Mouse (Mus musculus): ENCODE measurements around the gene Gmppb. TPM values are rescaled to one million over a fixed set of nuclear protein-coding genes. Genes with fewer than 3 reads are reported as not detected.
A peak's percentile ranks its signal among the peaks of the same experiment; 100 is the strongest.
"Not testable (repeated sequence)": the region's sequence is repeated elsewhere in the genome, so short reads cannot be mapped to it uniquely, and the experiment has no call there.

Gene Gmppb
- polyA plus RNA-seq (2015; fragmentation: Nextera tagmentation; extraction: Ambion mirVana), result 61.8 and 79.2 TPM in 2 replicates

GRCm38 (mm10) chr9:108049016-108049455 is at the start of gene Gmppb:
TSS of gene Gmppb (plus strand) at chr9:108049242.
- H3K27ac ChIP-seq, result peak within 1 kb of the TSS; percentile 73
- H3K27me3 ChIP-seq (replicated peaks), result no peaks in the 10 kb centered on the region
- peaks cover 34% of the 10 kb centered on the region for H3K36me3 ChIP-seq
- H3K4me1 ChIP-seq (replicated peaks), result peaks cover 45% of the 10 kb centered on the region
- peak; percentile 95 for ATAC-seq
- peak within 1 kb of the TSS; percentile 64 for H3K4me3 ChIP-seq (replicated peaks)
- no peaks in the 10 kb centered on the region for H3K9me3 ChIP-seq
- WGBS, result under 1% methylated on average over 32 of the region's 39 CpGs
- H3K4me2 ChIP-seq (replicated peaks), result peak within 1 kb of the TSS; percentile 86
- peak within 1 kb of the TSS; percentile 61 for H3K9ac ChIP-seq

- ATAC-seq, result peak; percentile 99
- no peaks in the 10 kb centered on the region for H3K36me3 ChIP-seq
- H3K9me3 ChIP-seq, result no peaks in the 10 kb centered on the region
- no peaks in the 10 kb centered on the region for H3K27me3 ChIP-seq (replicated peaks)
- H3K9ac ChIP-seq, result peak within 1 kb of the TSS; percentile 99
- H3K27ac ChIP-seq, result peak within 1 kb of the TSS; percentile 95
- under 1% methylated on average over 50 of the region's 51 CpGs for WGBS
- peak within 1 kb of the TSS; percentile 100 for H3K4me3 ChIP-seq (replicated peaks)
- peaks cover 7% of the 10 kb centered on the region for H3K4me1 ChIP-seq (replicated peaks)
- H3K4me2 ChIP-seq (replicated peaks), result peak within 1 kb of the TSS; percentile 73
Observed at GRCm38 (mm10) chr9:108001922-108002770, 46.9 kb upstream of the Gmppb start, which contains the start of gene Ip6k1. TSS of gene Ip6k1 (plus strand) at chr9:108002501.

GRCm38 (mm10) chr9:108002778-108003530 is 46.1 kb upstream of the Gmppb start:
- WGBS, result under 1% methylated on average over 50 of the region's 50 CpGs
- H3K27ac ChIP-seq, result peak overlapping the region; percentile 95
- H3K4me1 ChIP-seq (replicated peaks), result peaks cover 10% of the 10 kb centered on the region
- peak overlapping the region; percentile 99 for H3K9ac ChIP-seq
- H3K4me2 ChIP-seq (replicated peaks), result peak overlapping the region; percentile 73
- peak overlapping the region; percentile 100 for H3K4me3 ChIP-seq (replicated peaks)
- no peaks in the 10 kb centered on the region for H3K36me3 ChIP-seq
- peak; percentile 69 for ATAC-seq
- H3K9me3 ChIP-seq, result no peaks in the 10 kb centered on the region
- H3K27me3 ChIP-seq (replicated peaks), result no peaks in the 10 kb centered on the region

GRCm38 (mm10) chr9:108003531-108003890 is 45.5 kb upstream of the Gmppb start:
- WGBS, result 14% methylated on average over 8 of the region's 8 CpGs
- peak overlapping the region; percentile 95; the same call in 1 of the 2 replicates for H3K27ac ChIP-seq
- H3K9me3 ChIP-seq, result no peaks in the 10 kb centered on the region
- H3K9ac ChIP-seq, result peak overlapping the region; percentile 99
- peak overlapping the region; percentile 73 for H3K4me2 ChIP-seq (replicated peaks)
- no peaks in the 10 kb centered on the region for H3K36me3 ChIP-seq
- H3K4me1 ChIP-seq (replicated peaks), result peaks cover 12% of the 10 kb centered on the region
- no peaks in the 10 kb centered on the region for H3K27me3 ChIP-seq (replicated peaks)
- no peak for ATAC-seq
- H3K4me3 ChIP-seq (replicated peaks), result peak overlapping the region; percentile 100

GRCm38 (mm10) chr9:108008041-108008440 is 41.0 kb upstream of the Gmppb start:
- no peak for ATAC-seq

GRCm38 (mm10) chr9:108010385-108010784 is 38.7 kb upstream of the Gmppb start:
- Histone ChIP-seq H3K9me3 (no peaks in the 10 kb centered on the region), H3K27me3 (replicated peaks) (no peaks in the 10 kb centered on the region), H3K27ac (no peak overlapping the region), H3K9ac (no peak overlapping the region), H3K4me2 (replicated peaks) (no peak overlapping the region), H3K36me3 (no peaks in the 10 kb centered on the region), H3K4me3 (replicated peaks) (no peak overlapping the region), H3K4me1 (replicated peaks) (0 out of 2 replicates have a peak, but pooled peaks cover 5% of the 10 kb centered on the region)
- ATAC-seq, result no peak

More at GRCm38 (mm10) chr9:108008041-108008440, 41.0 kb upstream of the Gmppb start:
- Histone ChIP-seq H3K4me1 (replicated peaks) (peaks cover 12% of the 10 kb centered on the region), H3K36me3 (no peaks in the 10 kb centered on the region), H3K4me2 (replicated peaks) (no peak overlapping the region), H3K27ac (no peak overlapping the region), H3K9me3 (no peaks in the 10 kb centered on the region), H3K27me3 (replicated peaks) (no peaks in the 10 kb centered on the region), H3K9ac (no peak overlapping the region), H3K4me3 (replicated peaks) (no peak overlapping the region)
- 90% methylated on average over 5 of the region's 5 CpGs for WGBS

GRCm38 (mm10) chr9:108013577-108013976 is 35.5 kb upstream of the Gmppb start:
- WGBS, result 91% methylated on average over 2 of the region's 2 CpGs
- H3K9ac ChIP-seq, result not testable (repeated sequence)

GRCm38 (mm10) chr9:108017127-108017526 is 31.9 kb upstream of the Gmppb start:
- Histone ChIP-seq H3K9me3 (no peaks in the 10 kb centered on the region), H3K27ac (no peak overlapping the region), H3K36me3 (no peaks in the 10 kb centered on the region), H3K4me1 (replicated peaks) (no peaks in the 10 kb centered on the region), H3K4me2 (replicated peaks) (no peak overlapping the region), H3K9ac (no peak overlapping the region), H3K4me3 (replicated peaks) (no peak overlapping the region), H3K27me3 (replicated peaks) (no peaks in the 10 kb centered on the region)
- no peak for ATAC-seq
- WGBS, result 87% methylated on average over 3 of the region's 3 CpGs

More at GRCm38 (mm10) chr9:108013577-108013976, 35.5 kb upstream of the Gmppb start:
- H3K4me3 ChIP-seq (replicated peaks); H3K4me1 ChIP-seq (replicated peaks); H3K36me3 ChIP-seq; H3K27ac ChIP-seq; ATAC-seq; H3K4me2 ChIP-seq (replicated peaks); H3K9me3 ChIP-seq; H3K27me3 ChIP-seq (replicated peaks): not testable (repeated sequence)

GRCm38 (mm10) chr9:108020741-108021140 is 28.3 kb upstream of the Gmppb start:
- WGBS, result 90% methylated on average over 1 of the region's 1 CpGs
- Histone ChIP-seq H3K27me3 (replicated peaks) (no peaks in the 10 kb centered on the region), H3K36me3 (peaks cover 9% of the 10 kb centered on the region; the same call in 1 of the 2 replicates), H3K27ac (no peak overlapping the region), H3K9ac (no peak overlapping the region), H3K9me3 (no peaks in the 10 kb centered on the region), H3K4me1 (replicated peaks) (no peaks in the 10 kb centered on the region), H3K4me3 (replicated peaks) (no peak overlapping the region), H3K4me2 (replicated peaks) (no peak overlapping the region)
- no peak for ATAC-seq

GRCm38 (mm10) chr9:108023216-108023615 is 25.8 kb upstream of the Gmppb start:
- H3K4me1 ChIP-seq (replicated peaks), result no peaks in the 10 kb centered on the region

GRCm38 (mm10) chr9:108026584-108026983 is 22.5 kb upstream of the Gmppb start:
- H3K27ac ChIP-seq, result no peak overlapping the region
- H3K4me2 ChIP-seq (replicated peaks), result no peak overlapping the region
- no peak overlapping the region for H3K9ac ChIP-seq
- no peaks in the 10 kb centered on the region for H3K27me3 ChIP-seq (replicated peaks)
- no peaks in the 10 kb centered on the region for H3K4me1 ChIP-seq (replicated peaks)
- peaks cover 21% of the 10 kb centered on the region for H3K36me3 ChIP-seq
- ATAC-seq, result no peak
- H3K9me3 ChIP-seq, result no peaks in the 10 kb centered on the region
- no peak overlapping the region for H3K4me3 ChIP-seq (replicated peaks)
- 89% methylated on average over 3 of the region's 3 CpGs for whole genome bisulfite sequencing

More at GRCm38 (mm10) chr9:108023216-108023615, 25.8 kb upstream of the Gmppb start:
- Histone ChIP-seq H3K4me2 (replicated peaks) (no peak overlapping the region), H3K27ac (no peak overlapping the region), H3K4me3 (replicated peaks) (no peak overlapping the region), H3K9ac (no peak overlapping the region), H3K36me3 (peaks cover 16% of the 10 kb centered on the region), H3K9me3 (no peaks in the 10 kb centered on the region), H3K27me3 (replicated peaks) (no peaks in the 10 kb centered on the region)
- 91% methylated on average over 3 of the region's 3 CpGs for WGBS
- ATAC-seq, result no peak

- H3K36me3 ChIP-seq, result peaks cover 25% of the 10 kb centered on the region
- ATAC-seq, result no peak
- H3K9me3 ChIP-seq, result no peaks in the 10 kb centered on the region
- no peak overlapping the region for H3K27ac ChIP-seq
- H3K27me3 ChIP-seq (replicated peaks), result no peaks in the 10 kb centered on the region
- no peak overlapping the region for H3K4me2 ChIP-seq (replicated peaks)
- WGBS, result 96% methylated on average over 3 of the region's 3 CpGs
- H3K4me3 ChIP-seq (replicated peaks), result no peak overlapping the region
- no peak overlapping the region for H3K9ac ChIP-seq
- no peaks in the 10 kb centered on the region for H3K4me1 ChIP-seq (replicated peaks)
Observed at GRCm38 (mm10) chr9:108027867-108028266, 21.2 kb upstream of the Gmppb start.
